Mouse (Mus musculus): Measurements from ENCODE around the gene Tomm40.

DNA sequence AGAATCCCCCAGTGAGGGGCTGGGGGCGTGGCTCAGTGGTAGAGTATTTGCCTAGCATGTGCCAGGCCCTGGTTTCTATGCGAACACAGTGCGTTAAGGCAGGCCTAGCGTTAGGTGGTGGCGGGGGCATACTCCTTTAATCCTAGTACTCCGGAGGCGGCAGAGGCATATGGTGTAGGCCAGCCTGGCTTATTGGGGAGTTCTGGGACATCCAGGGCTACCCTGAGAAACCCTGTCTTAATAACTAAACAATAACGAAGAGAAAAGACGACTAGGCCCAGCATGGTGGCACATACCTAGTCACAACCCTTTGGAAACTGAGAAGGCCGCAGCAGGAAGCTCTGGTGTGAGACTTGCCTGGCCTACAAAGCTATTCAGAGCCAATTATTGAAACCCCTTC, 27.1 kb downstream of the Tomm40 start:
- TF ChIP-seq GATA1 (IDR thresholded peaks at IDR 0.05; ENCODE audit: borderline replicate concordance, low read length) (no peak), FLI1 (IDR thresholded peaks at IDR 0.05; ENCODE audit: low read length) (no peak)

Data from megakaryocyte, embryonic 14.5 days (primary cell).